Mouse (Mus musculus) urinary bladder, postnatal 4 days (tissue): ENCODE data around the gene Zfp593.

Experiments
- DNase-seq, 2 experiments: peaks; one replicate each; pipeline ENCODE4 v3.0.0; 2021 to 2022; ENCODE audit warnings: low spot score in 2 of 2

Zfp593 gene

GRCm38 (mm10) chr4:134257198-134258009 is 12.0 kb upstream of the Zfp593 start:
- no peak for DNase-seq

DNA sequence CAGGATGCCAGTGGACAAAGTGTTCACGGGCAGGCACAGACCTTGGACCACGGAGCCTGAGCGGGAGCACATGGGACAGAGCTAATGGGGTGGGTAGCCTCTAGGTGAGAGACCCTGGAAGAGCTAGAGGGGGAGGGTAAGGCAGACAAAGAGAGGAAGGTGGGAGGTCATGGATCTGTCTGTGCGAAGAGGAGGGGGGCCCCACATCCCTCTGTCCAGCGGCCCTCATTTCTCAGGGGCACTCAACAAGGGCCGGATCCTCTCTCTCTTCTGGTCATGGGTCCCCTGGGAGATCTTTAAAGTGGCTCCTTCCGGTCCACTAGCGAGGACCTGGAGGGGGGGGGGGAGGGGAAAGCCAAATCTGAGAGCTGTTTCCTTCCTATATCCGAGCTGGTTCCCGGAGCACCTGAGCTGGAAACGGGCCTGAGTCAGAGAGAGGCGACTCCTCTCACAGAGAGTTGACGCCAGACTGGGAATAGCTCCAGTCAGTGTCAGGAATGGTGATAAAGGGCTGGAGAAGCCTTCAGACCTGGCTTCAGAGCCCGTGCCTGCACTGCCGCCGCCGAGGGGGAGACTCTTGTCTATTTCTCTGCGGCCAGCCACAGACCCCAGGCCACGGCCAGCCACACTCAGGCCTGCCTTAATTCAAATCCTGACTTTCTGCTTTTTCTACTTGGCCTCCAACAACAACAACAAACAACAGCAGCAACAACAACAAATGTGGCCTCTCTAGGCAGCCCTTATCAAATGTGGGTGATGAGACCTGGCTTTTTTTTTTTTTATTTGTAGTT is 11.2 kb upstream of the Zfp593 start:
- no peak for DNase-seq

DNA sequence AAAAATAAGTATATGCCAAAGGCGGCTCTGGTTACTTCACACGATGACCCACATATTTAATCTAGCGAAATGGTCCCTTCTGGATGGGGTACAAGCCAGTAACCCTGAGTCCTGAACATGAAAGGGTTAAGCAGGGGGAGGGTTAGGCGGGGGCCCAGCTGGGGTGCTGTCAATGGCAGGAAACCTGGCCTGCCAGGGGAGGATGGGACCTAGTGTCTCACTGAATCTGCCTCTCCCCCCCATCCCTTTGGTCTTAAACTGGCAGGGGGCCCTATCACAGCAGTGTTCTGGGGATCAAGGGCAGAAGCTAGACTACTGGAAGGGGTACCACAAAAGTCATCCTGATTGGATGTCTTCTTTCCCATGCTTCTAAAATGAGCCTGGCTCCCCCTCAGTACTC is 10.5 kb upstream of the Zfp593 start:
- DNase-seq = no peak

DNA sequence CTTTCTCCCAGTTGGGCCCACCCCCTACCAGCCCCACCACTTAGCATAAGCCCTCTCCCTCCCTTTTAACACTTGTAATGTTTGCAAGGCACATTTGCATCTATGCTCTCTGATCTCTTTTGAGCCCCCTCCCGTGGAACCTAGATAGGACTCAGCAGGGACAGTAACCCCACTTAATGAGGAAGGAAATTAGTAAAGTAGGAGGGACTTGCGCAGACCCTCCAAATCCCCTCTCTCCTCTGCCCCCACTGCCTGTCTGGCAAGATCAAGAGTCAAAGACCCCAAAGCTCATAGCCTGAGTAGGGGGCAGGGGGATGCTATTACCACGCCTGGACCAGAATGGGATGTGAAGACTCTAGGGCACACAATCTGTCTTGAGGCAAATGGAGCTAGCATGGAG is 9.4 kb upstream of the Zfp593 start:
- DNase-seq = no peak

- DNase-seq = no peak
Observed at GRCm38 (mm10) chr4:134253722-134254324, 8.4 kb upstream of the Zfp593 start, which contains the start of gene Grrp1. Gene Grrp1, minus strand, starts transcription at chr4:134254106.

- DNase-seq = no peak
Observed at GRCm38 (mm10) chr4:134252911-134253721, 7.7 kb upstream of the Zfp593 start.

DNA sequence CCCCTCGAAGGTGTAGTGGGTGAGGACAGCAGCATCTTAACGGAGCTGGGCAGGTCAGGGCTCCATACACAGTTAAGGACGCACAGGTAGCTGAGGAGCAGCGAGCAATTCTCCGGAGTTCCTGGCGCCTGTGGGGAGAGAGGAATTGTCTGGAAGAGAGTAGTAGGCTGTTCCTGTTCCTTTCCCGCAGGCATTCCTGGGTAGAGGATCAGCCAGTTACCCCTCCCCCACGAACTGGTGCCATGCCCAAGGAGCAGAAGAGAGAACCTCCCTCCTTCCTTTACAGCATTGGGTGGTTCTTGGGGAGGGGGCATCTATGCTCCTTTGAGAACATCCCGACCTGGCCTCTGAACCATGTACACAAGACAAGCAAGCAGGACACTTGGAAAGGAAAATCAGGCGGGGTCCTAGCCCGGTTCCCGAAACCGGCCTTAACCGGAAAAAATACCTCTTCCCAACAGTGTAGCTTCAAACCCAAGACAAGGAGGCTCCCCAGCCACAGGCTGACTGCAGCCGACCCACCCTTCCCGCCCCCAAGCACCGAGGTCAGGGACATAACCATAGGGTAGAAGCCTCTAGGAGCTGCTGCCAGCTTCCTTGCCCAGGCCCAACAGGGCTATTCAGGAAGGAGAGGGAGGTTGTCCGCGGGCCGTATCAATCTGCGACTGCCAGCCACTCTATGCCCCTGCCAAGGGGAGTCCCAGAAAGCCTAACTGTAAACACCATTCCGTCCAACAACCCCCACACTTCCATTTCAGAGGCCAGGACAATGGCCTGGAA is 6.9 kb upstream of the Zfp593 start:
- DNase-seq = no peak

GRCm38 (mm10) chr4:134251241-134252130 is 6.1 kb upstream of the Zfp593 start:
- no peak for DNase-seq

DNA sequence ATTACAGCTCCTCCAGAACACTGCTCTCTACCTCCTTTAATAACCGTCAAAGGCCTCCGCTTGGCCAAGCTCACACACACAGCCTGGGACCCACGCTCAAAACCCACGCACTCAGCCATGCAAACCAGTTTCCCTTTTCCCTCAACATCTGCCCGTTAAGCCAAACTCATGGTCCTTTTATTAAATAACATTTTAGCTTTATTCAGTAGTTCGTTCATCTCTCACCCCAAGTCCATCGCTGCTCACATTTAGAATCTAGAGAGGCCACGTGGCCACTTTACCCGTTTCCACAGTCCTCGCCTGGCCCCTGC is 5.5 kb upstream of the Zfp593 start:
- no peak for DNase-seq

- no peak for DNase-seq
Observed at GRCm38 (mm10) chr4:134250116-134250929, 4.9 kb upstream of the Zfp593 start.

GRCm38 (mm10) chr4:134249651-134250050 is 4.3 kb upstream of the Zfp593 start:
- DNase-seq = peak; percentile 61 to 81

GRCm38 (mm10) chr4:134246719-134247258 is 1.4 kb upstream of the Zfp593 start, which contains the start of gene Gm30191:
Gene Gm30191, plus strand, starts transcription at chr4:134246935.
- no peak for DNase-seq

- DNase-seq = no peak
Observed at GRCm38 (mm10) chr4:134246256-134246655, 864 bp upstream of the Zfp593 start.

- DNase-seq = no peak
Observed at GRCm38 (mm10) chr4:134243516-134244250, 1.7 kb downstream of the Zfp593 start, which contains the start of gene E130218I03Rik. Gene E130218I03Rik, plus strand, starts transcription at chr4:134243662.

DNA sequence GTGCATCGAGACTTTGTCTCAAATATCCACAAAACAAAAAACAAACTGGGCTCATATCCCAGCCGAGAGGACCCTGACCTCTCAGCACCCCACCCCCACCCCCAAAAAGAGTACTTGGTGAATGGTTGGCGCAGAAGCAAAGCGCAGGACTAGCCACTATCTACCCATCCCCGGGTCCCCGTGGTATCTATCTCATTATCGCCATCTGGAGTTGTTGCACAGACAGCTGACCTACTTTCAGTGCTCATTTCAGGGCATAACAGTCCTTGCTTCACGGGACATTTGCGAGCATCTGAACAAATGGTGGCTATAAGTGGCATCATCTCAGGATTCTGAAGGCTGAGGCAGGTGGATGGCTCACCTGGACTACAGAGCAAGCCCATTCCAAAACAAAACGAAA is 6.7 kb downstream of the Zfp593 start:
- no peak for DNase-seq

GRCm38 (mm10) chr4:134238279-134238651 is 7.1 kb downstream of the Zfp593 start, which contains the start of gene Cnksr1:
Gene Cnksr1, minus strand, starts transcription at chr4:134238399.
- DNase-seq = peak; percentile 76 to 85

DNA sequence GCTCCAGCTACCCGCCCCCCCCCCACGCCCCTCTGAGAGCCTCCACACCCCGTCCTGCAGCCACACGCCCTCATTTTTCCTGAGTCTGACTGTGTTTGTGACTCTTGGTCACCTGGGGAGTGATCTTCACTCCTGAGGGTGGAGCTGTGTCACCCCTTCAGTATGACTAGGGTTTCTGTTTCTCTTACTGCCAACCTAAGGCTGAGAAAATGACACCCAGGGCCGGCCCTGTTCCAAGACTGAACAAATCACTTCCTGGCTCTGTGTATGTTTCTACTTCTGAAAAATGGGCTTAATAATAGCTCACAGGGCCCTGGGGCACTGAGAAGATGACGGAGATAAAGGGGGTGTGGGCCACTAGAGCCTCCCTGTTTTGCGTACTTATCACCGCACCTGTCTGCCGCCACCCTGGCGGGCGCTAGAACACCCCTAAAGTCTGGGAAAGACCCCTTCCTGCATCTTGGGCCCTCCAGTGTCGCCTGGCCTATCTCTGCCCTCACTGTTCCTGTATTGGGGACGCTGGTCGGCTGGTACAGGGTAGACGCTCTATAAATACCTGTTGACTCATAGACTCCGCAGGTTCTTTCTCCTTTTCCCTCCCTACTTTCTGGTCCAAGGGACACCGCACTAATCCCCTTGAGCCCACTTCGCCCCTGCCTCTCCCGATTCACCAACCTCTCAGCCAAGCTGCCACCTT is 7.7 kb downstream of the Zfp593 start:
- DNase-seq = no peak
